Mouse (Mus musculus) cerebellum, adult 2 months (tissue): Measurements from ENCODE around the gene Satb2.

Experiments
- CTCF ChIP-seq: fragments of 200-500 bp; IDR thresholded peaks from 2 replicates; pipeline ENCODE4 v1.5.1; 2011; ENCODE audit warnings: low read depth, mild to moderate bottlenecking, control low read depth, low read length, moderate library complexity, borderline replicate concordance; ENCODE audit not compliant: insufficient read depth
- POLR2A ChIP-seq: fragments of 200-500 bp; IDR thresholded peaks from 2 replicates; pipeline ENCODE4 v1.6.1; 2011; ENCODE audit warnings: low read length, control low read depth, borderline replicate concordance; ENCODE audit not compliant: insufficient read depth

GRCm38 (mm10) chr1:56806006-56806405, 172.4 kb downstream of the Satb2 start:
- TF ChIP-seq CTCF (no peak), POLR2A (no peak)
